Mouse (Mus musculus): Measurements from ENCODE around the gene Fam169b. TPM values are rescaled to one million over a fixed set of nuclear protein-coding genes. Genes with fewer than 3 reads are reported as not detected.
A peak's percentile ranks its signal among the peaks of the same experiment; 100 is the strongest.

The Fam169b gene
- polyA plus RNA-seq, 1 experiment from 2014 or later: 1.6 TPM

DNA sequence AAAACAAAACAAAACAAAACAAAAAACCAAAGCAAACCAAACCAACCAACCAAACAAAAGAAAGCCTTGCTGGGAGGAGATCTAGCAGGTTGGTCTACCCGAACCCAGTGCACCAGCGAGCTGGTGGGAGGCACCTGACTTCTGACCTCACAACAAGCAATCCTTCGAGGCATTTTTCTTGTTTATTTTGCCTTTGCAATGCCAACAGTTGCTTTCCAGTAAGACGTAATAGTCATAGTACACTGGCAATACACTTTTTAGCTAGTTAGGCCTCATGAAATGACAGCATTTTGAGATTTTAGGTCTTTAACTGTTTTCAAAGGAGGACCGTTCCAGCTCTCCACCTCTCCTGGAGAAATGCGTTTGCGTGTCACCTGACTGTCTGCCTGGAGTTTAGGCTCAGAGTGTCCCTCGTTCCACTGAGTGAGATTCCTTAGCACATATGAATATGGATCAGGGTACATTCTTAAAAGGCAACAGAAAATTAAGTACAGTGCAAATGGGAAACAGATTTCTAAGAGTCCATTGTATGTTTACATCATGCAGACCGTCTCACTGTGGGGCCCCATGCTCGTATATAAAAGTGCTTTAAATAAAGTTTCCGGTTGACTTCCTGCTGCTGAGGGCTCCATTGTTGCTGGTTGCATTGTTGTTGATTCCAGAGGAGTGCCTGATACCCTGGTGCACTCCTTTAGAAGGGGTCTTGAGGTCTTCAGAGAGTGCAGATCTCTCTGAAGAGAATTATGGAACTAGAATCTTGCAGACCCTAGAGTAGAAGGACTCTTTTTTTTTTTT, 32.3 kb downstream of the Fam169b start:
- Histone ChIP-seq H3K4me3 (replicated peaks) (no peak overlapping the region), H3K9me3 (no peaks in the 10 kb centered on the region), H3K27ac (0 out of 2 replicates have a peak overlapping the region, but pooled peaks have one; percentile 62), H3K36me3 (no peaks in the 10 kb centered on the region), H3K4me2 (no peak overlapping the region), H3K27me3 (no peaks in the 10 kb centered on the region), H3K9ac (replicated peaks) (no peak overlapping the region), H3K4me1 (replicated peaks) (peaks cover 43% of the 10 kb centered on the region)
- WGBS: 67% methylated on average over 11 of the region's 11 CpGs
- no peak for ATAC-seq (ENCODE audit: insufficient number of reproducible peaks, insufficient read depth, low FRiP score, low TSS enrichment, low read depth)

DNA sequence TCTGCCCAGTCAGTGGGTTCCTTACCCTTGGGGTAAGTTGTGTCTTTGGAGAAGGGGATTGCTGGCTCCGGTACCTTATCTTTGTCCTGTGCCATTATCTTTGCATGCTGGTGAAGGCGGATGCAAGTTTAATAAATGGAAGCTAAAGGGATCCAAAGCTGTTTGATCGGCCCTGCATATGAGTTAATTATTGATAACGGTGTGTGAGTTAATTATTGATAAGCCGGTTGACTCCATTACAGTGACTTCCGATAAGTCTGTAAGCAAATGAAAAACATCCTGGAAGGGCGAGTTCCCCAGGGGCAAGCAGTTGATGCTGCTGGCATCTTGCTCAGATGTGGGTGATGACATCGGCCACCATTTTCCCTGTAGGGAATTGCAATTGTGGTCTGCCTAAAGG, 33.1 kb downstream of the Fam169b start:
- no peak overlapping the region for H3K9ac ChIP-seq (replicated peaks)
- no peaks in the 10 kb centered on the region for H3K9me3 ChIP-seq
- no peaks in the 10 kb centered on the region for H3K27me3 ChIP-seq
- no peak overlapping the region for H3K4me3 ChIP-seq (replicated peaks)
- no peak for ATAC-seq (ENCODE audit: insufficient number of reproducible peaks, insufficient read depth, low FRiP score, low TSS enrichment, low read depth)
- no peaks in the 10 kb centered on the region for H3K36me3 ChIP-seq
- no peak overlapping the region for H3K4me2 ChIP-seq
- peaks cover 46% of the 10 kb centered on the region for H3K4me1 ChIP-seq (replicated peaks)
- WGBS: 93% methylated on average over 8 of the region's 8 CpGs
- no peak overlapping the region for H3K27ac ChIP-seq

DNA sequence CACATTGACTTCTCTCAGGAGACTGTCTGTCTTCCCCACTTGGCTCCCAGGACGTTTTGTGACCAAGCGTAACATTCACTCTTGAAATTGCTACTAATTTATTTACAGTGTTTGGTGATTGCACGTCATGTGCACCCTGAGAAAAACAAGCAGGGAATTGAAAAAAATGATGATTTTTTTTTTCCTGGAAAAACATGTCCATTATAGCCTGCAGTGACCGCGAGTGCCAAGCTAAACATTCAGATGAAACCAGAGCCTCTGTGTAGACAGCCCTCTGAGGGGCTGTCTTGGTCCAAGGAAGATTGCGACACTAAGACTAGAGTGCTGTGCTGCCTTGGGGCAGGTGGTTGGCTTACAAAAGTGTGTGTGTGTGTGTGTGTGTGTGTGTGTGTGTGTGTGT, 37.8 kb downstream of the Fam169b start:
- Histone ChIP-seq H3K27ac (peak overlapping the region; percentile 56), H3K4me1 (replicated peaks) (peaks cover 35% of the 10 kb centered on the region), H3K27me3 (no peaks in the 10 kb centered on the region), H3K9me3 (no peaks in the 10 kb centered on the region), H3K4me2 (no peak overlapping the region), H3K36me3 (no peaks in the 10 kb centered on the region), H3K4me3 (replicated peaks) (no peak overlapping the region), H3K9ac (replicated peaks) (no peak overlapping the region)
- no peak for ATAC-seq (ENCODE audit: insufficient number of reproducible peaks, insufficient read depth, low FRiP score, low TSS enrichment, low read depth)
- 71% methylated on average over 6 of the region's 6 CpGs for WGBS

DNA sequence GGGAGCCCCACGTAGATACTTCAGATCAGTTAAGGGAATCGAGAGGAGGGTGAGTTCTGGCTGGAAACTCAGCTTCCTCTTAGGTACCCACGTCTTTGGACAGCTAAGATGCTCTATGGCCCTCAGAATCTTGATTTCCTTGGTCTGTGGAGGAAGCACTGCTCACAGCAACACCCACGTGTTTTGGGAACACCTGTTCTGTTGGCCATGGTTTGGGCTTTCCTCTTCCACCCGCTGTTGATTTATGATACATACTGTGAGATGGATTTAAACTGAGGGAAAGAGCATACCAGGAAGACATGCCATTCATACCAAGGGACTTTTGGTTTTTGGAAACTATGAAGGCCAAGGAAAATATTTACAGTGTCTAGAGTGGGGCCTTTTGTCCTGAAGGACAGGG, 38.8 kb downstream of the Fam169b start:
- peaks cover 29% of the 10 kb centered on the region for H3K4me1 ChIP-seq (replicated peaks)
- H3K9me3 ChIP-seq: no peaks in the 10 kb centered on the region
- peak overlapping the region; percentile 56 for H3K27ac ChIP-seq
- H3K9ac ChIP-seq (replicated peaks): no peak overlapping the region; the same call in 1 of the 2 replicates
- 76% methylated on average over 5 of the region's 5 CpGs for WGBS
- no peaks in the 10 kb centered on the region for H3K36me3 ChIP-seq
- H3K27me3 ChIP-seq: no peaks in the 10 kb centered on the region
- no peak overlapping the region for H3K4me3 ChIP-seq (replicated peaks)
- no peak for ATAC-seq (ENCODE audit: insufficient number of reproducible peaks, insufficient read depth, low FRiP score, low TSS enrichment, low read depth)
- no peak overlapping the region for H3K4me2 ChIP-seq

DNA sequence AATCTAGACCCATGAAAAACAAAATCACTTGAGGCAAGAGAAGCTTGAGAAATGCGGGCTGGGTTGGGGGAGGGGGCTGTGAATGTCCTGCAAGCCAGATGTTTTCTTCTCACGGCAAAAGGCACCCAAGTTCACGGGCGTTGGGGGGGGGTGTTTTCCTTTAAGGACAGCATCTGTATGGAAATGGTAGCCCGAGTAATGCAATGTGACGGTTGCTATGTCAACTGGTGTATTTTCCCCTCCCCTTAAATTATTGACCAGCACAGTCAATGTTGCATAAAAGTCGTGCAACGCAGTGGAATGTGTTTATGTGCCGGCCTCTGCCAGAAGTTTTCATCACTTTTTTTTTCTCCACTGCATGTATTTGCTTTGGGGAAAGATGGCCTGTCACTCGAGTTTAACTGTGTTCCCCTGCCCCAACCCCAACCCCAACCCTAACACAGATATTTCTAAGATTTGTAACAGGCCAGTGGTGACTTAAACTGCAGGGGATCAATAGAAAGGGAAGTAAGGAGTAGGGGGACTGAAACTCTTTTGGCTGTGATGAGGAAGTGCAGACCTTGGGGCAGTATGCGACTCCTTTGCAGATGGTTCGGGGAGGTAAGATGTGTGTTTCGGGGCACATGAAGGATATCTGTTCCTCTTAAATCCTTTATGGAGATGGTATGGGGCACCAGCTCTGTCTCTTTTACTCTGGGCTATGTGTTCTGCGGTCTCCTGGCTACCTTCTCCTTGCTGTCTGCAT, 39.6 kb downstream of the Fam169b start:
- Histone ChIP-seq H3K4me1 (replicated peaks) (peaks cover 29% of the 10 kb centered on the region), H3K9ac (replicated peaks) (no peak overlapping the region), H3K36me3 (no peaks in the 10 kb centered on the region), H3K4me2 (peak overlapping the region; percentile 8; the same call in 1 of the 2 replicates), H3K27ac (peak overlapping the region; percentile 56), H3K27me3 (no peaks in the 10 kb centered on the region), H3K9me3 (no peaks in the 10 kb centered on the region), H3K4me3 (replicated peaks) (no peak overlapping the region)
- no peak for ATAC-seq (ENCODE audit: insufficient number of reproducible peaks, insufficient read depth, low FRiP score, low TSS enrichment, low read depth)
- WGBS: 40% methylated on average over 14 of the region's 14 CpGs

DNA sequence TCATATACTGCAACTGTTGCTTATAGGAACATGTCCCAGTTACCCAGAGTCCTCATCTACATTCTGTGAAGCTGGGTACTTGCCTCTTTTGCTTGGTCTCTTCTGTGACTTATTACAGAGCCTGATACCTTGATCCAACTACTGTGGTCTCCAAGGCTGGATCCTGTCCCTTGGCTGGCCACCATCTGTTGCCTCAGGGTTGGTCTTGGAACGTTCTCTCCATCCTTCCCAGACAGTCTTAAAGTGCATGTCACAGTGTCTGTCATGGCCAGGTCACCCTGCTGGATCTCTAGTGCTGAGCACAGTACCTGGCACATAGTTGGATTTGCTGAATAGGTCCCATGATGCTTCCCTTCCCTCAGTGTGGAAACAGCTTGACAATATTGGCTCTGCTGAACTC, 40.6 kb downstream of the Fam169b start:
- no peak overlapping the region for H3K4me2 ChIP-seq
- no peak overlapping the region for H3K9ac ChIP-seq (replicated peaks)
- WGBS: 76% methylated on average over 1 of the region's 1 CpGs

DNA sequence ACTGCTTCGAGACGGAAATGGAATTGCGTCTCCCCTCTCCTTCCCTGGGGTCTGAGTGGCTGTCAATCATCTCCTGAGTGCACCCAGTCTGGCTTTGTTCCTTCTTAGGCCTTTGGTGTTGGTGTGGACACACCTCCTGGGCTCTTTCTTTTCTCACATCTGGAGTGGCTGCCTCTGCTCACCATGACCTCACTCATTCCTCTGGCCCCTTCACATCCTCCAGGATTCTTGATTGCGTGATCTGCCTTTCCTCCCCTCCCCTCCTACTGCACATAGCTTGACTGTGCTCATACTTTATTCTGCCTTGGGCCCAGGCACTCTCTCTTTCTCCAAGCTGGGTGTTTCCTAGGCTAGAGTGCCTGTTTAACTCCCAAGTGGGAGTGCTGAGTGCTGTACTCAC, 41.4 kb downstream of the Fam169b start:
- ATAC-seq (ENCODE audit: insufficient number of reproducible peaks, insufficient read depth, low FRiP score, low TSS enrichment, low read depth): no peak
- 0 out of 2 replicates have a peak overlapping the region, but pooled peaks have one; percentile 12 for H3K27ac ChIP-seq
- WGBS: 87% methylated on average over 4 of the region's 4 CpGs

More for the DNA sequence above, 40.6 kb downstream of the Fam169b start:
- Histone ChIP-seq H3K4me1 (replicated peaks) (peaks cover 36% of the 10 kb centered on the region), H3K4me3 (replicated peaks) (no peak overlapping the region), H3K9me3 (no peaks in the 10 kb centered on the region), H3K36me3 (no peaks in the 10 kb centered on the region), H3K27me3 (no peaks in the 10 kb centered on the region), H3K27ac (no peak overlapping the region)
- ATAC-seq (ENCODE audit: insufficient number of reproducible peaks, insufficient read depth, low FRiP score, low TSS enrichment, low read depth): no peak

DNA sequence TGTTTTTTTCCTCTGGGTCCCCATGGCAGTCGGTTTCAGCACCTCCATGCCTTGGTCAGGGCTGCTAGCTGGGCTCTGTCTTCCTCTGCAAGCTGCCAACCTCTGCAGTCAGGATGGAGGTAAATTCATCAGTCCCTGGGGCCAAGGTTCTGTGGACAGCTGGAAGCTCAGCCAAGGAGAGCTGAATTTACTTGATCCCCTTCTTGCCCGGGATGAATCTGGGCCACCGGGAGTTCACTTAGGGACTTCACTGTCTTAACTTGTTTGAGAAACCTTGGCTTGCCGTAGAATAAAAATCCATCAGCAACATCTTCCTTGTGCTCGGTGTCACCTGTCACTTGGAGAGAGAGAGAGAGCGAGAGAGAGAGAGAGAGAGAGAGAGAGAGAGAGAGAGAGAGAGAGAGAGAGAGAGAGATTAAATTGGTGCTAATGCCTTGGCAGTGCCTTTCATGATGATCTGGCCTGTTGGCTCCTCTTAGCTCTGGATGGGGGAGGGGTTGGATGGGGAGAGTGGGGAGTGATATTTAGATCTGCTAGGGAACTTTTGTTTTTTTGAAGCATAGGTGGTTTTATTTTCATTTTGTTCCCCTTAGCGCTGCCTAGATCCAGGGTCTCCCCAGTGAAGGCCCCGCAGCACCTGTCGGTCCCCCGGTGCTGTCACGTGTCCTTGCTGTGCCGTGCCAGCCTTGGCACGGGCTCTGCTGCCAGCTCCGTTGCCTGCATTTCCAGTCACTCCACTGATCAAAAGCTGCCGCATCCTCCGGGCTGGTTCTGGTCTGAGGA, 44.6 kb downstream of the Fam169b start:
- no peak overlapping the region for H3K4me3 ChIP-seq (replicated peaks)
- H3K36me3 ChIP-seq: no peaks in the 10 kb centered on the region
- H3K9ac ChIP-seq (replicated peaks): no peak overlapping the region
- no peaks in the 10 kb centered on the region for H3K9me3 ChIP-seq
- ATAC-seq (ENCODE audit: insufficient number of reproducible peaks, insufficient read depth, low FRiP score, low TSS enrichment, low read depth): no peak
- no peak overlapping the region for H3K4me2 ChIP-seq
- 84% methylated on average over 16 of the region's 16 CpGs for WGBS
- peaks cover 24% of the 10 kb centered on the region for H3K4me1 ChIP-seq (replicated peaks)
- H3K27me3 ChIP-seq: no peaks in the 10 kb centered on the region
- no peak overlapping the region for H3K27ac ChIP-seq

More for the DNA sequence above, 41.4 kb downstream of the Fam169b start:
- no peaks in the 10 kb centered on the region for H3K9me3 ChIP-seq
- H3K4me2 ChIP-seq: no peak overlapping the region
- no peak overlapping the region for H3K4me3 ChIP-seq (replicated peaks)
- no peaks in the 10 kb centered on the region for H3K27me3 ChIP-seq
- H3K9ac ChIP-seq (replicated peaks): no peak overlapping the region
- H3K4me1 ChIP-seq (replicated peaks): peaks cover 40% of the 10 kb centered on the region
- no peaks in the 10 kb centered on the region for H3K36me3 ChIP-seq

DNA sequence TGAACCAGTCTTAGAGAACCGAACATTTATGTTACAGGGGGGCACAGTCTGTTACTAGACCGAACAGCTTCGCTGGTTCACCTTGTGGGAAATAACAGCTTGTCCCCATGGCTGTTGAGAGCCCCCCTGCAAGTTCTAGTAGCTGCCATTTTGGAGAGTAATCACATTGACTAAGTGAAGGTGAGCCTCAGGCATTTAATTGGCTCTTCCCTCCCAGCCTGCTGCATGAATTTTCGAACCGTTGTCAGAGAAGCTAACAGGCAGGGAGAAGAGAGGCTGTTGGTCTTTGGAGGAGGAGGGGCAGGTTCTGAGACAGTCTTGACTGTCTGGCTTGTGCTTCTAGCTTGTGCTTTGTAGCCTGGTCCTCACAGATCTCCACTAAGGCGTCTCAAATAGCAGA, 45.3 kb downstream of the Fam169b start:
- H3K4me3 ChIP-seq (replicated peaks): no peak overlapping the region
- H3K4me1 ChIP-seq (replicated peaks): peaks cover 20% of the 10 kb centered on the region
- 61% methylated on average over 6 of the region's 6 CpGs for WGBS
- no peak for ATAC-seq (ENCODE audit: insufficient number of reproducible peaks, insufficient read depth, low FRiP score, low TSS enrichment, low read depth)
- H3K27me3 ChIP-seq: no peaks in the 10 kb centered on the region
- H3K9ac ChIP-seq (replicated peaks): no peak overlapping the region
- no peaks in the 10 kb centered on the region for H3K36me3 ChIP-seq
- no peak overlapping the region for H3K4me2 ChIP-seq
- H3K9me3 ChIP-seq: no peaks in the 10 kb centered on the region
- H3K27ac ChIP-seq: no peak overlapping the region

DNA sequence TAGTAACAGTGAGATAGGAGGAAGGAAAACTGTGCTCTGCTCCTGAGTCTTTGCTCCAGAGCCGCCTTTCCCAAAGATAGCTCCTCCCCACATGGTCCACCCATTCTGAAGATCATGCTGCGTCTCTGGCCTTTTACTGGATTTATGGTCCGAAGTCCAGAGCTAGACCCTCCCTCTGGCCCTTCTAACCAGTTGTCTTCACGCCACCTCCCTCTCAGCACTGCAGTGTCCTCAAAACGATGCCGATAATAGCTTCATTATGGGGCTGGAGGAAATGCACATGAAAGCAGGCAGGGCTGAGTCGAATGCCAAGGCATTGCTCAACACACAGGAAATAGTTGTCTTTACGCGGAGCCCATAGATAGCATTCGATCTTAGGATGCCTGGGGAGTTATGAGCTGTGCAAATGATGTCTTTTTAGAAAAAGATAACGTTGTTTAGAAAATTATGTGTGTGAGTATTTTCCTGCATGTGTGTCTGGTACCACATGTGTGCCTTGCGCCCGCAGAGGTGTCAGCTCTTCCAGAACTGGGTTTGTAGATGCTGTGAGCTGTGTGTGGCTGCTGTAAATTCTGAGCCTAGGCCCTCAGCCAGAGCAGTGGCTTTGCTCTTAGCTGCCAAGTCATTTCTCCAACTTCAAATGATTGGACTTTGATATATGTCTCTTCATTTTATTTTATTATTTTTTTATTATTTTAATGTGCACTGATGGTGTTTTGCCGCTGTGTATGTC, 46.6 kb downstream of the Fam169b start:
- Histone ChIP-seq H3K27me3 (no peaks in the 10 kb centered on the region), H3K36me3 (no peaks in the 10 kb centered on the region), H3K4me1 (replicated peaks) (peaks cover 20% of the 10 kb centered on the region), H3K4me2 (no peak overlapping the region), H3K9me3 (no peaks in the 10 kb centered on the region), H3K9ac (replicated peaks) (no peak overlapping the region), H3K4me3 (replicated peaks) (no peak overlapping the region), H3K27ac (no peak overlapping the region)
- no peak for ATAC-seq (ENCODE audit: insufficient number of reproducible peaks, insufficient read depth, low FRiP score, low TSS enrichment, low read depth)
- 66% methylated on average over 14 of the region's 14 CpGs for WGBS

Data from limb, embryonic 12.5 days (tissue).